Mouse (Mus musculus) yolk sac, embryonic 10.5 days (tissue): Measurements from ENCODE around the gene Skor1.

Source experiments
- DNase-seq: peaks from one replicate; pipeline ENCODE4 v3.0.0-alpha.2; 2017; ENCODE audit warnings: low spot score

Gene Skor1

DNA sequence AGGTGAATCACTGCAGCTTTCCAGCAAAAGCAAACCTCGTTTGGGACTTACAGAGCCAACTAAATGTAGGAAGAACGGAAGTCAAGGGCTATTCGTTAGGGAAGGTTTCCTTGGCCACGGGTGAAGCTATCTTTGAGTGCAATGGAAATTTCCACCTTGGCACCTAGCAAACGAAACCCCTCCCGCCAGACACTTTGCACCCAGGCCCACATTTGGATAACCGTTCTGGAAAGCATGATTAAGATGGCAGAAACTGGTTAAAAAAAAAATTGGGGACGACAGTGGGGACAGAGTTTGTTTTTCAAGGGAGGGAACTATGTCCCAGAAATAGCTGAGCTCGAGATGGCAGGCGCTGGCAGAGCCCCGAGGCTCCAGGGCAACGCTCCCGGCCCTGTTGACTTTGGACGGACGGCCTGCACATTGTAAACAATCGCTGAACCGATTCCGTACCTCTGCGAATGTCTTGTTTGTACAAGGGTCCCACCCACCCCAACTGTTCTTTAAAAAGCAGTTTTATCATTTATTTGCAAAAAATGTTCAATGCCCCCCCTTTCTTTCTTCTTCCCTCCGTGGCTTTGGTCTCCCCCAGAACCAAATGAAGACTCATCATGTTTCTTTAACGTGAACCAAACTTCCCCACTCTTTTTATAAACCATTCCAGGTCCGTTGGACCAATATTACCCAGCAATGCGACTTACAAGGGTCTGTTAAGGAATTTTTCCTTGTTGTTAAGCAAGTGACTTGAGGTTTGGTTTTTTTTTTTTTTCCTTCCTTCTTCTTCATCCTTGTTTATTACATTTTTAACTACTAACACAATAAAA lies 57.5 kb downstream of the Skor1 start:
- DNase-seq = peak; percentile 54

DNA sequence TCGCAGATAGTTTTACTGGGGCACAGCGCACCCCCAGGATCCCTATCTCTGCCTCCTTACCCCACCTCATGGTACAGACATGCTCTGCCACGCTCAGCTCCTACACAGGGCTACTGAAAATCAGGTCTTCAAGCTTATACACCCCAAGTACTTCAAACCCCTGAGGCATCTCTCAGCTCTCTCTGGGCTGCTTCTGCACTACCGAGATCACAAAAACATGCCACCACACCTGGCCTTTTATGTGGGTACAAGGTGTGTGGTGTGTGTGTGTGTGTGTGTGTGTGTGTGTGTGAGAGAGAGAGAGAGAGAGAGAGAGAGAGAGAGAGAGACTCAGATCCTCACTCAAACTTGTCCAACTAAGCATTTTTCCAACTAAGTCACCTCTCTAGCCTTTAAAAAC lies 59.6 kb downstream of the Skor1 start:
- DNase-seq = no peak
